Mouse (Mus musculus) erythroblast, embryonic 14.5 days (primary cell): Measurements from ENCODE around the gene Art1.

Source experiments
- GATA1 ChIP-seq: IDR thresholded peaks from 2 replicates; pipeline ENCODE4 v1.6.1; 2012; ENCODE audit warnings: low read length, inconsistent platforms, mixed read lengths
- TAL1 ChIP-seq: IDR thresholded peaks from 3 replicates; pipeline ENCODE4 v1.6.1; 2012; ENCODE audit warnings: low read length, inconsistent platforms, mixed read lengths

DNA sequence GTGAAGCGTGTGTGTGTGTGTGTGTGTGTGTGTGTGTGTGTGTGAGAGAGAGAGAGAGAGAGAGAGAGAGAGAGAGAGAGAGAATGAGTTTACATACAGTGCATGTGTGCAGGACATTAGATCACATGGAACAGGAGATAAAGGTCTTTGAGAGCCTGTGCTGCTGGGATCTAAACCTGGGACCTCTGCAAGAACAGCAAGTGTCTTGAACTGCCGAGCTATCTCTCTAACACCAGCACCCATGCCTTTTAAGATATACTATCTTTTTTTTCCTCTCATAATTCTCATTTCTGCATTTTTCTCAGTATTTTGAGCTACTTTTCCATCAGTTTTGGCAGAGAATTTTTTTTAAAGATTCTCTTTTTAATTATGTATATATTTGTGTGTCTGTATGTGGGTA, 2.0 kb downstream of the Art1 start:
- TF ChIP-seq TAL1 = no peak
- TF ChIP-seq GATA1 = no peak
